Mouse (Mus musculus) gastrocnemius, postnatal 25 days (tissue): Measurements from ENCODE around the gene Cklf. TPM values are rescaled to one million over a fixed set of nuclear protein-coding genes. Genes with fewer than 3 reads are reported as not detected.
A peak's percentile ranks its signal among the peaks of the same experiment; 100 is the strongest.
"Not testable (repeated sequence)": the region's sequence is repeated elsewhere in the genome, so short reads cannot be mapped to it uniquely, and the experiment has no call there.

Experiments
- DNase-seq: peaks from one replicate; pipeline ENCODE4 v3.0.0; 2022
- long read RNA-seq, 2 experiments: library from polyadenylated mRNA; stranded (forward); transcript quantifications; one replicate each; pipeline ENCODE4 v2.0.0; 2021
- total RNA-seq, 2 experiments: library from RNA; stranded (reverse); gene quantifications; 1 replicate in 1 of 2; 2 replicates in 1 of 2; pipeline ENCODE4 v1.2.3; 2021

Gene Cklf
- total RNA-seq: 1 to 10 TPM; 1.7 to 2.9 TPM
- long read RNA-seq, experiment 1, partial matches to known transcripts: 1 of 5 reads
- long read RNA-seq, experiment 1, other reads (novel, unspliced or antisense): 1 of 5 reads
- long read RNA-seq, experiment 2, partial matches to known transcripts: 0 of 4 reads
- long read RNA-seq, experiment 2, other reads (novel, unspliced or antisense): 1 of 4 reads

GRCm38 (mm10) chr8:104250439-104251367, at the start of gene Cklf:
Gene Cklf (plus strand): TSS chr8:104250861.
- DNase-seq: peak; percentile 81

GRCm38 (mm10) chr8:104201622-104202021, 49.0 kb upstream of the Cklf start:
- no peak for DNase-seq

- DNase-seq: no peak
Observed at GRCm38 (mm10) chr8:104202320-104202719, 48.3 kb upstream of the Cklf start.

GRCm38 (mm10) chr8:104205292-104205691, 45.4 kb upstream of the Cklf start:
- DNase-seq: no peak

DNA sequence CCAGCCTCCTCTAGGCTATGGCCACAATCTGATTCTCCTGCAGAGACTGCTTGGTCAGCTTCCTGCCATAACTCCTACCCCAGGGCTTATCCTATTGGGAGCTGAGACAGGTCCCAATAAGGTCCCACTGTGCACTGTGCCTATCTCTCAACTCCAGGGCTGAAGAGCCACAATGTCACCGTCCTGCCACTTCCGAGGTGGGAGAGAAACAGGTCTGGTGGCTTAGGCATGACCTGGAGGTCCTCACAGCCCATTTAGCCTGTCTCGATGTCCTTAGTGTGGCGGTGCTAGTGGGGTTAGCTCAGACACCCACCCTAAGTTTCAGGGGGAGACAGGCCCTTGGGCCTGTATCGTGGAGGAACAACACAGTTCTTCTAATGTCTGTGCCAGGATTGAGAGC, 33.1 kb upstream of the Cklf start:
- DNase-seq: no peak

GRCm38 (mm10) chr8:104219079-104219478, 31.6 kb upstream of the Cklf start:
- peak; percentile 15 for DNase-seq

- DNase-seq: peak; percentile 33
Observed at GRCm38 (mm10) chr8:104219806-104220205, 30.9 kb upstream of the Cklf start.

DNA sequence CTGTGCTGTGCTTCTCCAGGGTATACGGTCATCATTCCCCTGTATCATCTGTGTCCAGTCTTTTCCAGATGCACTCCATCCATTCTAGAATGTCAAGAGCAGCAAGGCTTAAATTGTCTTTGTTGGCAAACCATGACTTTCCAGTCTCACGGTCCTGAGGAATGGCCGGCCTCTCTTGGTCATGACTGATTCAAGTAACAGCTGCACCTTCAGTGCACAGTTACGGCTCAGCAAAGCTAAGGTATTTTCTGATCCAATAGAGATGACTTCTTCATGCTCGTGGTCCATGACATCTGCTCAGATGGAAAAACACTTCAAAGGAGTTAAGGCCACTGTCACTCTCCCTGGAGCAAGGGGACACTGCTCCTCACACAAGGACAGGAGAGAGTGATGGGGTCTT, 23.6 kb upstream of the Cklf start:
- no peak for DNase-seq

DNA sequence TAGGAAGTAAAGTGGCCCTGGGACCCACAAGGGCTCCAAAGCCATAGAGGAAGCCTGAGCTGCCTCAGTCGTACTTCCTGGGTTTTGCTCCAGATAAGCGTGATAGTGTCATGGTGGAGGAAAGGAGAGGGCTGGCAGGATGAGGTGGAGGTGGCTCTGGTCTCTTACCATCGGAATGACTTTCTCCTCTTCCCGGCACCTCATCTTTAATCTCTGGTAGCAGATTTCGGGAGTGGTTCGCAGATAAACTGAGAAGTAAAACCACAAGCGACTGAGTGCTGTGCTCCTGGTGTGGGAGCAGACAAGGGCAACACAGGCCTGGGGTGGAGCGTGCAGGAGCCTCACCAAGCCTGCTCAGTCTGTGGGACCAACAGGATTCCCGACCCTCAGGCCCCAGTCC, 20.3 kb upstream of the Cklf start:
- no peak for DNase-seq

DNA sequence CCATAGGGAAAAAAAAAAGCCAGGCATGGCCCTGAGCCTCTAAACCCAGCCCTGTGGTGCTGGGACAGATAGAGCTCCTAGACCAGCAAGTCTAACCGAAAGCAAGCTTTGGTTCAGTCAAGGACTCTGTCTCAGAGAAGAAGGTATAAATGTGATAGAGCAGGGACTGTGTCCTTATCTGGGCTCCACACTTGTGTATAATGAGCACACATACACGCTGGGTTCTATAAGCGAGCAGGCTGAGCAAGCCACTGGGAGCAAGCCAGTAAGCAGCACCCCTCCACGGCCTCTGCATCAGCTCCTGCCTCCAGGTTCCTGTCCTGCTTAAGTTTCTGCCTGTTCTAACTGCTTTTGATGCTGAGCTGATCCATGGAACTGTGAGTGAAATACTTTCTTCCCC, 18.6 kb upstream of the Cklf start:
- DNase-seq: no peak

- no peak for DNase-seq
Observed at GRCm38 (mm10) chr8:104232919-104233318, 17.7 kb upstream of the Cklf start.

DNA sequence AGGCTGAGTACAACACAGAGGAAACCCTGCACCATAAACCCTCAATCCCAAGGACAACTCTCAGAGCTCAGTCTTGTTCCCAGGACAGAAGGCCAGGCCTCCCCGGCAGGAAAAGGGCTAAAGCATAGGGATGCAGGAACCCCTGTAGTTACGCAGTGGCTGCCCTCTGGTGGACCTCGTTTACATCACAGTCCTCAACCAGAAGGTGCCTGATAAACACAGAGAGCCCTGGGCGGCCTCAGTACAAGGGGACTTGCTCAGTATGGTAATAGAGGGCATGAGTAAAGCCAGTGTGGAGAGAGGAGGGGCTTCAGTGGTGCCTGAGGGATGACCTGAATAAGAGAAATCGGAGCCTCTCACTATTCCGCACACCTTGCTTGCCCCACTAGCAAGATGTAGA, 16.1 kb upstream of the Cklf start:
- DNase-seq: no peak

GRCm38 (mm10) chr8:104239418-104239861, 11.2 kb upstream of the Cklf start:
- no peak for DNase-seq

GRCm38 (mm10) chr8:104242038-104242644, 8.5 kb upstream of the Cklf start:
- no peak for DNase-seq

DNA sequence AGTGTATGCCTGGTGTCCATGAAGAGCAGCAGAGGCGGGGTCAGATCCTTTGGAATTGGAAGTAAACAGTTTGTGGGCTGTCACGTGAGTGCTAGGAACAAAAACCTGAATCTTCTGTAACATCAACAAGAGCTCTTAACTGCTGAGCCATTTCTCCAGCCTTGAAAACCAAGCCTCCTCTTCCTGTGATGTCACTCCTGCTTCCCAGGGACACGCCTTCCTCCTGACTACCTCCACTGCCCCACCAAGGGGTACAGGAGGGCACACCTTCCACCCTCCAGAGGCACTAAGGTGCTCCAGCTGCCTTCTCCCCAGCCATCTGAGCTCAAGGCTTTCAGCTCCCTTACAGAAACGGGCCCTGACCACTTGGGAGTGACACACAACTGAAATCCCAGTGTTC, 4.0 kb upstream of the Cklf start:
- DNase-seq: no peak

DNA sequence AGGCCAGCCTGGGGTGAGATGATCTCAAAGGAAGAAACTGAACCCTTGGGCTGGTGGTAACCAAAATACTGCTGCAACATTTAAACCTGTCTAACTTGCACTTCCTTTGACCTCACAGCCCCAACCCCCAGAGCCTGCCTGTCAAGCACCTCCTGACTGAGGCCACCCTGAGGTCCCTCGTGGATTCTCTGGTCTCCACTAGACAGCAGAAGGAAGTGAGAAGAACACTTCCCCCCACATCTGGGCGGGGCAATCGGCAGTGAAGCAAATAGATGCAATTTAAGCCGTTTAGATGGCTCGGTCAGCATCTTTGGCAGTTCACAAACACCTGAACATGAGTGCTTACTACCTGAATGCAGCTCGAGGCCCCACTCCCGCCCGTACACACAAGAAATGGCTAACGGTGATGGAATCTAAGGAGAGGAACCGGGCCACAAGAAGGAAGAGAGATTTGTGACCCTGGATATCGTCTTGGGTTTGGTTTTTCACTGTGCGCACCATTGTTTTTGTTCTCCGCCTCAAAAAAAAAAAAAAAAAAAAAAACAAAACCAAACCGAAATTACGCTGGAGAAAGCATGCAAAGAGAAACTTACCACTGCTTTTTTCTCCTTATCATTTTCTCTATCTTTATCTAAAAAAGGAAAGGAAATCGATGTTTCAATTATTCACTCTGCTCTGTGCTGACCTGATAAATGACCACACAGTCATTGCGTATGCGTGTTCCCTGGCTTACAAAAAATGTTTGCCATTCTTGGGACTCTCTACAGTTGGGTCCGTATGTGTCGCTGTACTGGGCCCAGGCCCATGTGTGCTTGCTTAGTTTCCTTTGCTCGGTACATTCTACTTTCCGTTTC, 3.4 kb upstream of the Cklf start:
- no peak for DNase-seq

DNA sequence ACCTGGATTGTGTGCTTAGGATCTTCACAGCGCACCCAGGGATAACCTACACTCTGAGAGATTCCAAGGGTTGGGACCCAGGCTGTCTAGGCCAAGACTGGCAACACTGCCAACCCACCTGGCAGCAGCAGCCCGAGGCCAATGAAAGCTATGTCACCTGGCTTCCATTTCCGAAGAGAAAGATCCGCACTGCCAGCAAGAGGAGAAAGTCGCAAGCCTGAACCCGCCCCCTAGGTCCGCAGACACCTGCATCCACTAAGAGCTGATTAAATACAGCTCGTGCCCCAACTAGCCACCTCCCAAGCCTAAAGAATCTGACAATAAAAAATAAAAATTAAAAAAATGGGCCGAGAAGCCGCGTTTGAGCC, 2.8 kb upstream of the Cklf start:
- DNase-seq: no peak

GRCm38 (mm10) chr8:104248276-104248675, 2.4 kb upstream of the Cklf start, which contains the start of gene Tk2:
Gene Tk2 (minus strand): TSS chr8:104248558.
- DNase-seq: peak; percentile 82

DNA sequence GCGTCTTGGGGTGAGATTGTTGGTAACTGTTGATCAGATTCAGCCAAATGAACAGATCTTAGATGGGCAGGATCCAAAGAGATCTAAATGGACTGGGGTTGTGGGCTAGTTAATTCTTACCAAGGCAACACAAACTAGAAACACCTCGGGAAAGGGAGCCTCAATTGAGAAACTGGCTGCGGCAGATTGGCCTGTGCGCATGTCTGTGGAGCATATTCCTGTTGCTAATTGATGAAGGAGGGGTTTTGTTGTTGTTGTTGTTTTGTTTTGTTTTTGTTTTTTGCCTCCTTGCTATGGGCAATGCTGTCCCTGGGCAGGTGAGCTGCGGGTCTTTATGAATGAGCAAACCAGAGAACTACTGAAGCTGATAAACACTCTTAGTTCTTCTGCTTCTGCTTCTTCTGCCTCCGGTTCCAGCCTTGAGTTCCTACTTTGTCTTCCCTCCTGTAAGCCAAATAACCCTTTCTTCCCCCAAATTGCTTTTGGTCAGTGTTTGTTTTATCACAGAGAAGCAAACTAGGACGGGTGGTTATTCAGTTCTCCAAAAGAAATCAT, 1.1 kb upstream of the Cklf start:
- DNase-seq: no peak

DNA sequence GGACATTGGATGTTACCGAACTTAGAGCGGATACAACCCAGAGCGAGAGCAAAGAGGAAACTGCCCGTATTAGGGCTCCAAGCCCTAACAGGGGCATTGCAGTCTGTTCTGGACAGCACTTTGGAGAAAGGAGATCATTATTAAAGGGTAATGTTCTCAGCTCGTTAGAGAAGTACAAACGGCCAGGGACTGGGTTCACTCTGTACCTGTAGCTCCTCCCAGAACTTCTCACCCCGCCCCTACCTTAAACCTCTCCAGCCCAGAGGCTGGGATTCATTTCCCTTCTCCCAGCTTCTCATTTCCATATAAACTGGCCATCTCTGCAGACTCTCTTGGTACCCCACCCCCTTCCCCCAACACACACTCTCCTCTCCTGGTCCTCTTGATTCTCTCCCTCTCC, 800 bp downstream of the Cklf start:
- peak; percentile 2 for DNase-seq

GRCm38 (mm10) chr8:104253016-104253415, 2.4 kb downstream of the Cklf start:
- no peak for DNase-seq

- DNase-seq: not testable (repeated sequence)
Observed at GRCm38 (mm10) chr8:104261802-104262201, 11.1 kb downstream of the Cklf start.
